ENCODE assay signal across 10 mouse cellular contexts in genomic region chr2:24367895-24368261, GRCm38 (mm10). TPM values are rescaled to one million over a fixed set of nuclear protein-coding genes. Genes with fewer than 3 reads are reported as not detected.
DNase-seq lines count a peak whose midpoint lies in the region; ATAC-seq and TF ChIP-seq lines count a peak whose summit lies in the region.
"Had no signal": no experiment of that assay in that cellular context is flagged by ENCODE, and none has a peak within 500 bp of the region (broad histone marks: within the 10 kb centered on the region; RNA-seq: fewer than 3 reads in every experiment).

No protein-coding gene starts in this region.

- DNase-seq in heart, postnatal 0 days (ENCODE audit: low spot score) = no peak
- no peak for DNase-seq in heart, postnatal 36 days
- DNase-seq in midbrain, embryonic 11.5 days (ENCODE audit: low spot score, missing footprints) = no peak
- no peak for DNase-seq in embryo, embryonic 10.5 days (ENCODE audit: low spot score)
- no peak for DNase-seq in cerebellum, adult 11-12 months
- DNase-seq in T-cell, adult 2 months (ENCODE audit: low spot score) = no peak

- intact Hi-C loops in heart, postnatal 36 days (cut with DNase I) = no loop called here

- no peak for ATAC-seq in heart, postnatal 0 days (ENCODE audit: insufficient read depth, low read depth)
- 0 out of 2 replicates have a peak, but pooled peaks have one; percentile 16 for ATAC-seq in hindbrain, embryonic 13.5 days (ENCODE audit: low FRiP score)
- no peak for ATAC-seq in midbrain, embryonic 11.5 days (ENCODE audit: low FRiP score)

- H3K9me3 ChIP-seq in heart, postnatal 0 days (replicated peaks; ENCODE audit: control insufficient read depth, low read length) = no peaks in the 10 kb centered on the region
- no peaks in the 10 kb centered on the region for H3K9me3 ChIP-seq in hindbrain, embryonic 13.5 days
- no peaks in the 10 kb centered on the region for H3K9me3 ChIP-seq in midbrain, embryonic 11.5 days (ENCODE audit: control insufficient read depth, low read length)

- peak overlapping the region; percentile 39; the same call in 1 of the 2 replicates for H3K4me3 ChIP-seq in heart, postnatal 0 days (ENCODE audit: low read depth, low read length)
- peak overlapping the region; percentile 61 for H3K4me3 ChIP-seq in bone marrow macrophage, adult 2 months (ENCODE audit: insufficient read depth, low read length)
- H3K4me3 ChIP-seq in hindbrain, embryonic 13.5 days = peak overlapping the region; percentile 47
- H3K4me3 ChIP-seq in midbrain, embryonic 11.5 days (ENCODE audit: low read depth, low read length) = peak overlapping the region; percentile 35; the same call in 1 of the 2 replicates

- peak overlapping the region; percentile 62 for H3K4me2 ChIP-seq in heart, postnatal 0 days (ENCODE audit: low read depth, low read length)
- H3K4me2 ChIP-seq in hindbrain, embryonic 13.5 days = peak overlapping the region; percentile 83
- peak overlapping the region; percentile 68 for H3K4me2 ChIP-seq in midbrain, embryonic 11.5 days

- WGBS in heart, postnatal 0 days = 37% methylated on average over 4 of the region's 4 CpGs
- WGBS in hindbrain, embryonic 13.5 days = 77% methylated on average over 4 of the region's 4 CpGs
- 62% methylated on average over 4 of the region's 4 CpGs for WGBS in midbrain, embryonic 11.5 days

- no peak overlapping the region for H3K27ac ChIP-seq in heart, postnatal 0 days (ENCODE audit: low read depth)
- peak overlapping the region; percentile 52 for H3K27ac ChIP-seq in bone marrow macrophage, adult 2 months (ENCODE audit: insufficient read depth, low read depth, low read length)
- H3K27ac ChIP-seq in hindbrain, embryonic 13.5 days = no peak overlapping the region
- no peak overlapping the region for H3K27ac ChIP-seq in midbrain, embryonic 11.5 days (ENCODE audit: low read depth, low read length)

- TF ChIP-seq EP300 in heart, postnatal 0 days (IDR thresholded peaks at IDR 0.05; ENCODE audit: low read depth) = no peak

- H3K27me3 ChIP-seq in heart, postnatal 0 days (ENCODE audit: control insufficient read depth, insufficient read depth, low read length) = peaks cover 8% of the 10 kb centered on the region; the same call in 1 of the 2 replicates
- peaks cover 22% of the 10 kb centered on the region for H3K27me3 ChIP-seq in hindbrain, embryonic 13.5 days
- peaks cover 4% of the 10 kb centered on the region for H3K27me3 ChIP-seq in midbrain, embryonic 11.5 days (ENCODE audit: control insufficient read depth, insufficient read depth, low read length)

- TF ChIP-seq CTCF in heart, postnatal 0 days (IDR thresholded peaks at IDR 0.05; ENCODE audit: low read depth) = no peak
- TF ChIP-seq CTCF in bone marrow macrophage, adult 2 months (IDR thresholded peaks at IDR 0.05; ENCODE audit: low read depth, low read length) = no peak

- no peaks in the 10 kb centered on the region for H3K36me3 ChIP-seq in heart, postnatal 0 days (replicated peaks; ENCODE audit: control insufficient read depth, insufficient read depth, low read length)
- no peaks in the 10 kb centered on the region for H3K36me3 ChIP-seq in hindbrain, embryonic 13.5 days
- H3K36me3 ChIP-seq in midbrain, embryonic 11.5 days (ENCODE audit: control insufficient read depth, insufficient read depth, low read length) = no peaks in the 10 kb centered on the region

- H3K4me1 ChIP-seq in heart, postnatal 0 days (ENCODE audit: control insufficient read depth, insufficient read depth) = no peaks in the 10 kb centered on the region; the same call in 1 of the 2 replicates
- peaks cover 20% of the 10 kb centered on the region for H3K4me1 ChIP-seq in bone marrow macrophage, adult 2 months (ENCODE audit: control insufficient read depth, insufficient read depth, low read length)
- peaks cover 5% of the 10 kb centered on the region; the same call in 1 of the 2 replicates for H3K4me1 ChIP-seq in hindbrain, embryonic 13.5 days (replicated peaks)
- H3K4me1 ChIP-seq in midbrain, embryonic 11.5 days (ENCODE audit: control insufficient read depth, insufficient read depth, low read length) = no peaks in the 10 kb centered on the region; the same call in 1 of the 2 replicates

- no peak for TF ChIP-seq POLR2A in bone marrow macrophage, adult 2 months (IDR thresholded peaks at IDR 0.05; ENCODE audit: borderline replicate concordance, low read depth, low read length)

- H3K9ac ChIP-seq in heart, postnatal 0 days (replicated peaks; ENCODE audit: low read depth, low read length) = no peak overlapping the region
- 0 out of 2 replicates have a peak overlapping the region, but pooled peaks have one; percentile 71 for H3K9ac ChIP-seq in hindbrain, embryonic 13.5 days
- no peak overlapping the region for H3K9ac ChIP-seq in midbrain, embryonic 11.5 days (ENCODE audit: low read length)

RNA-seq across cellular contexts. Expression of gene Psd4, which starts 0.5 kb away (rescaled TPM):
- 0.99 and 1.2 TPM in 2 replicates for total RNA-seq in heart, postnatal 0 days (2014; rRNA removed; ENCODE audit: low replicate concordance)
- polyA plus RNA-seq in heart, postnatal 0 days (2015; fragmentation: Nextera tagmentation; extraction: Ambion mirVana) = 0.68 and 0.77 TPM in 2 replicates
- total RNA-seq in heart, postnatal 36 days (2021) = 1 to 10 TPM in 1 of 2 experiments, under 1 TPM in 1; 0.89 to 1.4 TPM
- 39.8 and 44.5 TPM in 2 replicates for polyA plus RNA-seq in bone marrow macrophage, adult 2 months (2012; ENCODE audit: insufficient read depth, insufficient read length, missing spikeins)
- polyA plus RNA-seq in hindbrain, embryonic 13.5 days (2015; fragmentation: Nextera tagmentation; extraction: Ambion mirVana) = 0.30 and 0.74 TPM in 2 replicates
- 0.36 TPM in 2 replicates for polyA plus RNA-seq in midbrain, embryonic 11.5 days (2014; fragmentation: Nextera tagmentation; extraction: Ambion mirVana)
- total RNA-seq: MEL had no signal

RNA-seq across cellular contexts. Expression of gene Il1rn, which starts 31.2 kb away (rescaled TPM):
- total RNA-seq in heart, postnatal 0 days (2014; rRNA removed; ENCODE audit: low replicate concordance) = 0.08 and 0.46 TPM in 2 replicates
- 0.19 and 0.51 TPM in 2 replicates for polyA plus RNA-seq in heart, postnatal 0 days (2015; fragmentation: Nextera tagmentation; extraction: Ambion mirVana)
- under 1 TPM; 0.14 to 0.25 TPM for total RNA-seq in heart, postnatal 36 days (2021)
- 7.8 and 15.7 TPM in 2 replicates for polyA plus RNA-seq in bone marrow macrophage, adult 2 months (2012; ENCODE audit: insufficient read depth, insufficient read length, missing spikeins)
- polyA plus RNA-seq in hindbrain, embryonic 13.5 days (2015; fragmentation: Nextera tagmentation; extraction: Ambion mirVana) = 0.16 and 0.44 TPM in 2 replicates
- polyA plus RNA-seq in midbrain, embryonic 11.5 days (2014; fragmentation: Nextera tagmentation; extraction: Ambion mirVana) = 0.08 and 0.15 TPM in 2 replicates
- total RNA-seq: MEL had no signal
- polyA plus RNA-seq: cortical plate, adult 2 months had no signal

Comparison
In these comparisons a context has a peak if more than half of its experiments do, and no peak if none do; other contexts are left out.
1. RNA of gene Psd4, which starts 0.5 kb away (polyA plus RNA-seq): 39.8 to 44.5 TPM in bone marrow macrophage, adult 2 months; 0.30 to 0.74 TPM in hindbrain, embryonic 13.5 days, 0.68 to 0.77 TPM in heart, postnatal 0 days and 0.36 TPM in midbrain, embryonic 11.5 days; every median in the first group is over 10 times any median in the second.
2. Peak in every context shown above with its lines, with median percentiles within 50 percentile points of each other: H3K4me2 ChIP-seq and H3K4me3 ChIP-seq.